Mouse (Mus musculus) midbrain, embryonic 15.5 days (tissue): ENCODE measurements around the gene Tnrc6b. TPM values are rescaled to one million over a fixed set of nuclear protein-coding genes. Genes with fewer than 3 reads are reported as not detected.

Source experiments
- ATAC-seq: fragments of 200-750 bp; cut with Nextera tagmentation; replicated peaks from 2 replicates; pipeline ENCODE4 v1.8.0; 2017; ENCODE audit warnings: moderate TSS enrichment
- H3K27ac ChIP-seq: fragments of 300-500 bp; sonication (generic); 2 replicates; pipeline ENCODE4 v1.5.1; 2015; ENCODE audit warnings: mild to moderate bottlenecking, inconsistent platforms
- H3K27me3 ChIP-seq: fragments of 300-500 bp; sonication (generic); replicated peaks from 2 replicates; pipeline ENCODE4 v1.6.1; 2015; ENCODE audit warnings: inconsistent platforms
- H3K36me3 ChIP-seq: fragments of 300-500 bp; sonication (generic); replicated peaks from 2 replicates; pipeline ENCODE4 v1.6.1; 2015; ENCODE audit warnings: inconsistent platforms
- H3K4me1 ChIP-seq: fragments of 300-500 bp; sonication (generic); 2 replicates; pipeline ENCODE4 v1.6.1; 2015; ENCODE audit warnings: inconsistent platforms
- H3K4me2 ChIP-seq: fragments of 300-500 bp; sonication (generic); 2 replicates; pipeline ENCODE4 v1.6.1; 2015; ENCODE audit warnings: inconsistent platforms, mild to moderate bottlenecking, moderate library complexity
- H3K4me3 ChIP-seq: fragments of 300-500 bp; sonication (generic); 2 replicates; pipeline ENCODE4 v1.5.1; 2015; ENCODE audit warnings: mild to moderate bottlenecking, inconsistent platforms
- H3K9ac ChIP-seq: fragments of 300-500 bp; sonication (generic); 2 replicates; pipeline ENCODE4 v1.6.1; 2015; ENCODE audit warnings: mild to moderate bottlenecking, inconsistent platforms
- H3K9me3 ChIP-seq: fragments of 300-500 bp; sonication (generic); 2 replicates; pipeline ENCODE4 v1.6.1; 2016; ENCODE audit warnings: inconsistent platforms
- WGBS: fragments of 180-500 bp; shearing (Covaris S2); methylation state at CpG from one replicate; pipeline ENCODE4 v1.1.7; 2015; ENCODE audit warnings: mixed read lengths; 5-methylcytosine and 5-hydroxymethylcytosine counted together
- polyA plus RNA-seq: library from polyadenylated mRNA; unstranded; fragments of >200 nt; fragmentation: Nextera tagmentation; extraction: Ambion mirVana; gene quantifications from 2 replicates; pipeline ENCODE4 v1.2.1, GENCODE M21; 2015

Gene Tnrc6b
- polyA plus RNA-seq, 1 experiment from 2014 or later: 47.2 TPM

- H3K4me3 ChIP-seq: peak overlapping the region; percentile 27
- H3K27me3 ChIP-seq: 0 out of 2 replicates have a peak, but pooled peaks cover 2% of the 10 kb centered on the region
- peak overlapping the region; percentile 53 for H3K27ac ChIP-seq
- peak overlapping the region; percentile 53 for H3K4me2 ChIP-seq
- no peaks in the 10 kb centered on the region for H3K9me3 ChIP-seq
- H3K36me3 ChIP-seq: no peaks in the 10 kb centered on the region
- ATAC-seq: no peak
- H3K9ac ChIP-seq: peak overlapping the region; percentile 32; the same call in 1 of the 2 replicates
- H3K4me1 ChIP-seq: peaks cover 17% of the 10 kb centered on the region
- WGBS: 31% methylated on average over 18 of the region's 18 CpGs
Measured at GRCm38 (mm10) chr15:80705828-80706549, 5.1 kb upstream of the Tnrc6b start.

- ATAC-seq: no peak
Measured at GRCm38 (mm10) chr15:80706596-80706995, 4.5 kb upstream of the Tnrc6b start.

GRCm38 (mm10) chr15:80707088-80707487 lies 4.0 kb upstream of the Tnrc6b start:
- no peak overlapping the region for H3K9ac ChIP-seq
- H3K27ac ChIP-seq: peak overlapping the region; percentile 53
- WGBS: 42% methylated on average over 8 of the region's 8 CpGs
- peaks cover 19% of the 10 kb centered on the region for H3K4me1 ChIP-seq
- H3K27me3 ChIP-seq: no peaks in the 10 kb centered on the region
- no peaks in the 10 kb centered on the region for H3K36me3 ChIP-seq
- H3K4me3 ChIP-seq: no peak overlapping the region
- ATAC-seq: no peak
- H3K4me2 ChIP-seq: peak overlapping the region; percentile 53
- no peaks in the 10 kb centered on the region for H3K9me3 ChIP-seq

More at GRCm38 (mm10) chr15:80706596-80706995, 4.5 kb upstream of the Tnrc6b start:
- H3K4me2 ChIP-seq: peak overlapping the region; percentile 53
- no peaks in the 10 kb centered on the region for H3K27me3 ChIP-seq
- H3K9ac ChIP-seq: peak overlapping the region; percentile 32; the same call in 1 of the 2 replicates
- H3K4me1 ChIP-seq: peaks cover 17% of the 10 kb centered on the region
- H3K9me3 ChIP-seq: no peaks in the 10 kb centered on the region
- 23% methylated on average over 11 of the region's 11 CpGs for WGBS
- no peaks in the 10 kb centered on the region for H3K36me3 ChIP-seq
- H3K27ac ChIP-seq: peak overlapping the region; percentile 53
- H3K4me3 ChIP-seq: peak overlapping the region; percentile 27

- Histone ChIP-seq H3K4me2 (no peak overlapping the region), H3K36me3 (no peaks in the 10 kb centered on the region), H3K27ac (no peak overlapping the region), H3K9me3 (no peaks in the 10 kb centered on the region), H3K4me1 (peaks cover 26% of the 10 kb centered on the region), H3K4me3 (no peak overlapping the region), H3K27me3 (no peaks in the 10 kb centered on the region), H3K9ac (no peak overlapping the region)
- 49% methylated on average over 6 of the region's 6 CpGs for WGBS
- no peak for ATAC-seq
Measured at GRCm38 (mm10) chr15:80709593-80709992, 1.5 kb upstream of the Tnrc6b start.

GRCm38 (mm10) chr15:80710257-80710607 lies 881 bp upstream of the Tnrc6b start:
- no peak overlapping the region for H3K9ac ChIP-seq
- H3K4me3 ChIP-seq: peak overlapping the region; percentile 93
- peak overlapping the region; percentile 41 for H3K4me2 ChIP-seq
- no peaks in the 10 kb centered on the region for H3K9me3 ChIP-seq
- H3K36me3 ChIP-seq: no peaks in the 10 kb centered on the region
- H3K4me1 ChIP-seq: peaks cover 26% of the 10 kb centered on the region
- no peaks in the 10 kb centered on the region for H3K27me3 ChIP-seq
- peak overlapping the region; percentile 99 for H3K27ac ChIP-seq
- 13% methylated on average over 5 of the region's 5 CpGs for WGBS
- ATAC-seq: no peak

- peak overlapping the region; percentile 85 for H3K4me2 ChIP-seq
- no peaks in the 10 kb centered on the region for H3K36me3 ChIP-seq
- H3K4me3 ChIP-seq: peak overlapping the region; percentile 93
- ATAC-seq: peak; percentile 62
- no peaks in the 10 kb centered on the region for H3K27me3 ChIP-seq
- WGBS: under 1% methylated on average over 89 of the region's 106 CpGs
- H3K27ac ChIP-seq: peak overlapping the region; percentile 93
- H3K9me3 ChIP-seq: no peaks in the 10 kb centered on the region
- peak overlapping the region; percentile 79 for H3K9ac ChIP-seq
- peaks cover 16% of the 10 kb centered on the region for H3K4me1 ChIP-seq
Measured at GRCm38 (mm10) chr15:80711401-80712151, 463 bp downstream of the Tnrc6b start.

- H3K9me3 ChIP-seq: no peaks in the 10 kb centered on the region
- H3K36me3 ChIP-seq: no peaks in the 10 kb centered on the region
- H3K4me1 ChIP-seq: peaks cover 9% of the 10 kb centered on the region
- no peak overlapping the region for H3K27ac ChIP-seq
- H3K4me2 ChIP-seq: no peak overlapping the region
- ATAC-seq: no peak
- H3K4me3 ChIP-seq: no peak overlapping the region
- H3K27me3 ChIP-seq: no peaks in the 10 kb centered on the region
- H3K9ac ChIP-seq: no peak overlapping the region
- 76% methylated on average over 4 of the region's 4 CpGs for WGBS
Measured at GRCm38 (mm10) chr15:80714299-80714698, 3.2 kb downstream of the Tnrc6b start.

- H3K9ac ChIP-seq: no peak overlapping the region
- H3K27me3 ChIP-seq: no peaks in the 10 kb centered on the region
- peaks cover 9% of the 10 kb centered on the region for H3K4me1 ChIP-seq
- no peak overlapping the region for H3K27ac ChIP-seq
- ATAC-seq: no peak
- no peak overlapping the region for H3K4me3 ChIP-seq
- H3K36me3 ChIP-seq: no peaks in the 10 kb centered on the region
- 87% methylated on average over 8 of the region's 8 CpGs for WGBS
- no peak overlapping the region for H3K4me2 ChIP-seq
- no peaks in the 10 kb centered on the region for H3K9me3 ChIP-seq
Measured at GRCm38 (mm10) chr15:80716631-80717135, 5.6 kb downstream of the Tnrc6b start.

- 49% methylated on average over 1 of the region's 1 CpGs for WGBS
- ATAC-seq: no peak
Measured at GRCm38 (mm10) chr15:80717431-80717830, 6.3 kb downstream of the Tnrc6b start.

GRCm38 (mm10) chr15:80720249-80720648 lies 9.1 kb downstream of the Tnrc6b start:
- no peak for ATAC-seq
- Histone ChIP-seq H3K27me3 (no peaks in the 10 kb centered on the region), H3K4me3 (no peak overlapping the region), H3K36me3 (no peaks in the 10 kb centered on the region), H3K4me1 (no peaks in the 10 kb centered on the region), H3K4me2 (no peak overlapping the region), H3K9me3 (no peaks in the 10 kb centered on the region), H3K9ac (no peak overlapping the region), H3K27ac (no peak overlapping the region)
- 82% methylated on average over 5 of the region's 5 CpGs for WGBS

More at GRCm38 (mm10) chr15:80717431-80717830, 6.3 kb downstream of the Tnrc6b start:
- Histone ChIP-seq H3K9me3 (no peaks in the 10 kb centered on the region), H3K9ac (no peak overlapping the region), H3K4me3 (no peak overlapping the region), H3K4me2 (no peak overlapping the region), H3K36me3 (no peaks in the 10 kb centered on the region), H3K27me3 (no peaks in the 10 kb centered on the region), H3K4me1 (peaks cover 4% of the 10 kb centered on the region), H3K27ac (no peak overlapping the region)

- H3K4me1 ChIP-seq: no peaks in the 10 kb centered on the region
- no peak overlapping the region for H3K9ac ChIP-seq
- H3K4me3 ChIP-seq: no peak overlapping the region
- WGBS: 81% methylated on average over 6 of the region's 6 CpGs
- no peak overlapping the region for H3K27ac ChIP-seq
- H3K27me3 ChIP-seq: no peaks in the 10 kb centered on the region
- no peaks in the 10 kb centered on the region for H3K9me3 ChIP-seq
- H3K36me3 ChIP-seq: no peaks in the 10 kb centered on the region
- ATAC-seq: no peak
- H3K4me2 ChIP-seq: no peak overlapping the region
Measured at GRCm38 (mm10) chr15:80721861-80722260, 10.7 kb downstream of the Tnrc6b start.

- Histone ChIP-seq H3K27me3 (no peaks in the 10 kb centered on the region), H3K27ac (no peak overlapping the region), H3K4me2 (no peak overlapping the region), H3K36me3 (no peaks in the 10 kb centered on the region), H3K4me1 (no peaks in the 10 kb centered on the region), H3K4me3 (no peak overlapping the region), H3K9me3 (no peaks in the 10 kb centered on the region), H3K9ac (no peak overlapping the region)
- no peak for ATAC-seq
- 41% methylated on average over 3 of the region's 3 CpGs for WGBS
Measured at GRCm38 (mm10) chr15:80722366-80722765, 11.3 kb downstream of the Tnrc6b start.
